Mouse (Mus musculus) G1E (cell line): ENCODE results near the gene Pgm2.

ENCODE experiments used
- CTCF ChIP-seq: IDR thresholded peaks from 2 replicates; pipeline ENCODE4 v1.5.1; 2012; ENCODE audit warnings: low read depth, low read length, inconsistent platforms, mixed read lengths
- GATA1 ChIP-seq: IDR thresholded peaks from 2 replicates; pipeline ENCODE4 v1.6.1; 2012; ENCODE audit warnings: borderline replicate concordance, low read length, inconsistent platforms, mixed read lengths
- GATA2 ChIP-seq: IDR thresholded peaks from 2 replicates; pipeline ENCODE4 v1.6.1; 2012; ENCODE audit warnings: low read depth, low read length, inconsistent platforms, borderline replicate concordance
- TAL1 ChIP-seq: conservative IDR thresholded peaks from 2 replicates; pipeline ENCODE4 v1.6.1; 2012; ENCODE audit warnings: low read depth, low read length, inconsistent platforms, mixed read lengths

DNA sequence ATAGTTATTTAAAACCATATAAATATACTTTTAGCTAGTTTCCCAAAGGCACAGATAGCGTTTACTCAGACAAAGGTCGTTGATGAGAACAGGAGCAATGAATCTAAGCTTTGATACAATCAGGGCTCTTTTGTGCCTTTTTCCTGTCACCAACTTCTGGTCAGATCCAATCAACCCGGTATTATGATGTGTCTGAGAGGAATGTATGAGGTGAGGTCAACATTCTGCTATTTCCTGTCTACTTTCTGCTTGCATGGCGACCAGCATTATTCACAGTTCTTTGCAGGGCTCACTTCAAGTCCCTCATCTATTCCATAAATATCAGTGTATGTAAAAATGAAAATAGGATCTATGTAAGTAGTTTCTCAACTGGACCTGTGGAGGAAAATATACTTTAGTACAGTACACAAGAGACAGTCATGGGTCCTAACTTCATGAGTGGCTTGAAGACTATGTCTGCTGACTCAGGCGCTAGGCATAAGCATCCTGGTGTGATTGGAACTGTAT, 81.7 kb downstream of the Pgm2 start:
- TF ChIP-seq CTCF (no peak), GATA2 (no peak), GATA1 (no peak), TAL1 (no peak)
